In the genomic region with DNA sequence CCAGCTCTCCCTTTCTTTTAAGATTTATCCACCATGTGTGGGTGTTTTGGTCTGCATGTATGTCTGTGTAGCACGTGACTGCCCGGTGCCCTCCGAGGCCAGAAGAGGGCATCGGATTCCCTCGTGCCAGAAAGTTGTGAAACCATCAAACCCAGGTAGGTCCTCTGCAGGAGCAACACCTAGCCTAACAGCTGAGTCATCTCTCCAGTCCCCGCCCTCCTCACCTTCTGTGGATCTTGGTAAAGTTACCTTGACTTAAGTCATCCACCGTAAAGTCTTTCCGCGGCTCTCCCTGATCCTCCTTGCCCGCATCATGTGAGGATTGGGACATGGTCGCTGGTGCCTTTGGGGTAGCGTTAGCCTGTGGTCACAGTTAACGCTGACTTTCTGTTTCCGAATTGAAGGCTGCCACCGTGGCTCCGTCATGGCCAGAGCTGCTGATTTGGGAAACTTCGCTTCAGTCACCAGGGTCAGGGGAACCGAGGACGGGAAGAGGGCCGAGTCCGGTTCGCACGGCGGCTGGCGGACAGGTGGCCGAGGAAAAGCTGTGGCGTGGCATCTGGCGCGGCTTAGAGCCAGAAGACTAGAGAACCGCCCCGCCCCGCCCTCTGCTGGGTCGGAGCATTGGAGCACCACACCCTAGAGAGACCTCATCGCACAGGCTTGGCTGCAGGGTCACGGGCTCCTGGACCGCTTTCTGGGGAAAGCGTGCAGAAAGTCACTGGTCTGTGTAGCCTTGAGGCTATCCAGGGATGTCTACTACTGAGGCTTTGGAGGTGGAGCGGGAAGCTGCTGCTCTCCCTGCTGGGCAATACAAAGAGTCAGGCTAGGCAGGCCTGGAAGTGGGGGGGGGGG, we compare ENCODE assay signal across 8 mouse cellular contexts. TPM values are rescaled to one million over a fixed set of nuclear protein-coding genes. Genes with fewer than 3 reads are reported as not detected.
DNase-seq lines count a peak whose midpoint lies in the region; ATAC-seq and TF ChIP-seq lines count a peak whose summit lies in the region.

No protein-coding gene starts in this region.

- no peaks in the 10 kb centered on the region for H3K36me3 ChIP-seq in heart, embryonic 14.5 days (ENCODE audit: control insufficient read depth, insufficient read depth, low read length)
- H3K36me3 ChIP-seq in limb, embryonic 12.5 days, result no peaks in the 10 kb centered on the region
- no peaks in the 10 kb centered on the region for H3K36me3 ChIP-seq in myocyte (ENCODE audit: control insufficient read depth, insufficient read depth)

- no peak for DNase-seq in layer of hippocampus, adult 2 months (ENCODE audit: low spot score in 2 of 2)
- no peak for DNase-seq in layer of hippocampus, postnatal 10 days (ENCODE audit: low spot score in 2 of 2)
- peak; percentile 72 for DNase-seq in embryo, embryonic 10.5 days (ENCODE audit: low spot score)
- DNase-seq in right cerebral cortex, postnatal 25 days, result no peak
- DNase-seq in left cerebral cortex, postnatal 36 days (ENCODE audit: low spot score in 2 of 2), result no peak

- H3K27me3 ChIP-seq in heart, embryonic 14.5 days (ENCODE audit: control insufficient read depth, insufficient read depth, low read length), result peaks cover 42% of the 10 kb centered on the region
- H3K27me3 ChIP-seq in limb, embryonic 12.5 days, result peaks cover 54% of the 10 kb centered on the region
- peaks cover 13% of the 10 kb centered on the region for H3K27me3 ChIP-seq in myocyte (ENCODE audit: control insufficient read depth, insufficient read depth, insufficient read length)

- no peak overlapping the region for H3K9ac ChIP-seq in heart, embryonic 14.5 days (ENCODE audit: low read length)
- H3K9ac ChIP-seq in limb, embryonic 12.5 days (replicated peaks), result peak overlapping the region; percentile 27; the same call in 1 of the 2 replicates

- no peak overlapping the region for H3ac ChIP-seq in myocyte (ENCODE audit: control insufficient read depth, insufficient read length)

- H3K4me1 ChIP-seq in heart, embryonic 14.5 days (ENCODE audit: control insufficient read depth in 2 of 2, insufficient read depth in 2 of 2, low read length in 2 of 2), result peaks cover 0 to 6% of the 10 kb centered on the region in 2 experiments; a peak in 1 of 4 replicates
- H3K4me1 ChIP-seq in limb, embryonic 12.5 days (replicated peaks), result peaks cover 10% of the 10 kb centered on the region

- no peak for ATAC-seq in heart, embryonic 14.5 days (ENCODE audit: insufficient number of reproducible peaks, insufficient read depth, low FRiP score, low read depth)
- no peak for ATAC-seq in limb, embryonic 12.5 days (ENCODE audit: insufficient number of reproducible peaks, insufficient read depth, low FRiP score, low TSS enrichment, low read depth)

- H3K9me3 ChIP-seq in heart, embryonic 14.5 days (ENCODE audit: control insufficient read depth, low read length), result peaks cover 6% of the 10 kb centered on the region
- H3K9me3 ChIP-seq in limb, embryonic 12.5 days, result peaks cover 13% of the 10 kb centered on the region

- intact Hi-C loops in left cerebral cortex, postnatal 36 days (cut with DNase I), result no loop called here

- no peak for TF ChIP-seq POLR2A in myocyte (IDR thresholded peaks at IDR 0.05; ENCODE audit: insufficient read length, low read depth)

- H3K27ac ChIP-seq in layer of hippocampus, adult 2 months, result no peak overlapping the region
- H3K27ac ChIP-seq in heart, embryonic 14.5 days (replicated peaks in 1 of 2; ENCODE audit: control insufficient read depth in 1 of 2, insufficient read depth in 1 of 2, low read depth in 2 of 2, low read length in 2 of 2), result no peak overlapping the region
- H3K27ac ChIP-seq in limb, embryonic 12.5 days, result no peak overlapping the region

- 5% methylated on average over 38 of the region's 38 CpGs for WGBS in heart, embryonic 14.5 days
- 3% methylated on average over 38 of the region's 38 CpGs for WGBS in limb, embryonic 12.5 days

- H3K4me2 ChIP-seq in heart, embryonic 14.5 days (ENCODE audit: low read length), result peak overlapping the region; percentile 64
- peak overlapping the region; percentile 59 for H3K4me2 ChIP-seq in limb, embryonic 12.5 days
- H3K4me2 ChIP-seq in myocyte (ENCODE audit: low read depth), result peak overlapping the region; percentile 15

- no peaks in the 10 kb centered on the region for H3K79me2 ChIP-seq in myocyte (ENCODE audit: control insufficient read depth, insufficient read depth)

- TF ChIP-seq CTCF in layer of hippocampus, adult 2 months (conservative IDR thresholded peaks at IDR 0.05), result no peak

- H3K4me3 ChIP-seq in layer of hippocampus, adult 2 months, result peak overlapping the region; percentile 36
- peak overlapping the region; percentile 29 for H3K4me3 ChIP-seq in heart, embryonic 14.5 days (ENCODE audit: control insufficient read depth in 1 of 2, insufficient read depth in 1 of 2, low read depth in 1 of 2, low read length in 2 of 2)
- H3K4me3 ChIP-seq in limb, embryonic 12.5 days (replicated peaks), result peak overlapping the region; percentile 34
- H3K4me3 ChIP-seq in myocyte, result no peak overlapping the region

TF ChIP-seq in myocyte, 11 proteins besides CTCF, POLR2A, EP300 and RAD21:
- no peak for TF ChIP-seq POLR2AphosphoS2 (IDR thresholded peaks at IDR 0.05; ENCODE audit: insufficient read length, low read depth)
- no peak for TF ChIP-seq CEBPB (IDR thresholded peaks at IDR 0.05; ENCODE audit: insufficient read depth, poor library complexity, severe bottlenecking)
- TF ChIP-seq REST (IDR thresholded peaks at IDR 0.05; ENCODE audit: insufficient read depth, insufficient read length), result no peak
- no peak for TF ChIP-seq MYOD1 (IDR thresholded peaks at IDR 0.05; ENCODE audit: control insufficient read depth in 1 of 3, insufficient read length in 2 of 3, low read depth in 2 of 3)
- no peak for TF ChIP-seq TCF12 (IDR thresholded peaks at IDR 0.05; ENCODE audit: insufficient read depth, poor library complexity, severe bottlenecking)
- TF ChIP-seq SRF (IDR thresholded peaks at IDR 0.05; ENCODE audit: control insufficient read depth, insufficient read length, low read depth), result no peak
- no peak for TF ChIP-seq TCF3 (IDR thresholded peaks at IDR 0.05; ENCODE audit: insufficient read length, low read depth)
- no peak for TF ChIP-seq MYOG (IDR thresholded peaks at IDR 0.05; ENCODE audit: control insufficient read depth in 1 of 3, insufficient read depth in 1 of 3, insufficient read length in 2 of 3, low read depth in 2 of 3)
- no peak for TF ChIP-seq E2F4 (IDR thresholded peaks at IDR 0.05; ENCODE audit: insufficient read depth)
- no peak for TF ChIP-seq USF1 (IDR thresholded peaks at IDR 0.05; ENCODE audit: low read depth)
- TF ChIP-seq MAX (IDR thresholded peaks at IDR 0.05; ENCODE audit: low read depth), result no peak

RNA-seq across cellular contexts. Expression of a gene that starts 13.4 kb away (rescaled TPM):
- 10 to 100 TPM; 80.3 to 85.4 TPM for total RNA-seq in layer of hippocampus, adult 2 months (2021)
- total RNA-seq in layer of hippocampus, postnatal 10 days (2021), result 10 to 100 TPM; 72.2 to 77.7 TPM
- 0.57 and 1.0 TPM in 2 replicates for polyA plus RNA-seq in heart, embryonic 14.5 days (2014; fragmentation: Nextera tagmentation; extraction: Ambion mirVana)
- polyA plus RNA-seq in limb, embryonic 12.5 days (2016; fragmentation: Nextera tagmentation; extraction: Ambion mirVana), result 6.6 and 7.0 TPM in 2 replicates
- polyA plus RNA-seq in myocyte (2012; fragmentation: generic; extraction: Trizol), result 3.6 TPM
- total RNA-seq in left cerebral cortex, postnatal 36 days (2021), result 100 to 1,000 TPM; 124 to 169 TPM

RNA-seq across cellular contexts. Expression of a gene that starts 33.1 kb away (rescaled TPM):
- total RNA-seq in layer of hippocampus, adult 2 months (2021), result not detected
- not detected for total RNA-seq in layer of hippocampus, postnatal 10 days (2021)
- not detected in 2 replicates for polyA plus RNA-seq in heart, embryonic 14.5 days (2014; fragmentation: Nextera tagmentation; extraction: Ambion mirVana)
- polyA plus RNA-seq in limb, embryonic 12.5 days (2016; fragmentation: Nextera tagmentation; extraction: Ambion mirVana), result not detected in 2 replicates
- not detected for polyA plus RNA-seq in myocyte (2012; fragmentation: generic; extraction: Trizol)
- not detected for total RNA-seq in left cerebral cortex, postnatal 36 days (2021)
